Mouse (Mus musculus) cortical plate, adult 2 months (tissue): Measurements from ENCODE around the gene Cd47. TPM values are rescaled to one million over a fixed set of nuclear protein-coding genes. Genes with fewer than 3 reads are reported as not detected.

ENCODE experiments used
- H3K27ac ChIP-seq: fragments of 200-500 bp; 2 replicates; pipeline ENCODE4 v1.5.1; 2012; ENCODE audit warnings: low read length, control low read depth, inconsistent platforms; ENCODE audit not compliant: insufficient read depth
- H3K4me1 ChIP-seq: fragments of 200-500 bp; 2 replicates; pipeline ENCODE4 v1.6.1; 2011; ENCODE audit warnings: low read length; ENCODE audit not compliant: control insufficient read depth, insufficient read depth
- H3K4me3 ChIP-seq: fragments of 200-500 bp; 2 replicates; pipeline ENCODE4 v1.5.1; 2011; ENCODE audit warnings: mild to moderate bottlenecking, low read length, control low read depth; ENCODE audit not compliant: insufficient read depth
- CTCF ChIP-seq: fragments of 200-500 bp; IDR thresholded peaks from 2 replicates; pipeline ENCODE4 v1.5.1; 2011; ENCODE audit warnings: mild to moderate bottlenecking, control low read depth, low read length; ENCODE audit not compliant: insufficient read depth; ENCODE audit errors: extremely low read depth
- POLR2A ChIP-seq: fragments of 200-500 bp; IDR thresholded peaks from 2 replicates; pipeline ENCODE4 v1.6.1; 2011; ENCODE audit warnings: mild to moderate bottlenecking, low read length, control low read depth; ENCODE audit not compliant: insufficient read depth; ENCODE audit errors: extremely low read depth
- polyA plus RNA-seq: library from polyadenylated mRNA; depleted of rRNA; stranded (reverse); fragments of >200 nt; gene quantifications from 2 replicates; pipeline ENCODE4 v1.2.3, GENCODE M21; 2012

The Cd47 gene
- polyA plus RNA-seq, 1 experiment, result 112 TPM

DNA sequence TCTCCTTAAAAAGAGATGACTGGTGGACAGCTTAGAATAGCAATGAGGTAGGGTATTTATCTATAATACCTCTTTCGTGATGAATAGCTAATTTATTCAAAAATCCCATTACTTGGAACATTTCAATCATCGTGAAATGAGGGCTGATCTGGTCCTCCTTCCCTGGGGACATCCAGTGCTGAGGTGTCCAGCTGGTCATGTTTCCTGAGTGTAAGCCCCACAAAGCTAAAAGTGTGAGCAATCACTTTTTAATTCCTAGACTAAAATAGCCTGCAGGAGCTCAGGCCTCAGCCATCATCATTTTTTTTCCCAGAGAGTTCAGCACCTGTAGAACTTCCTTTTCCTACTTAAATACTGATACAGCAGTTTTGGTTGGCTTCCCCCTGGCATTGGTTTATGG is 150.0 kb downstream of the Cd47 start:
- no peaks in the 10 kb centered on the region for H3K4me1 ChIP-seq

DNA sequence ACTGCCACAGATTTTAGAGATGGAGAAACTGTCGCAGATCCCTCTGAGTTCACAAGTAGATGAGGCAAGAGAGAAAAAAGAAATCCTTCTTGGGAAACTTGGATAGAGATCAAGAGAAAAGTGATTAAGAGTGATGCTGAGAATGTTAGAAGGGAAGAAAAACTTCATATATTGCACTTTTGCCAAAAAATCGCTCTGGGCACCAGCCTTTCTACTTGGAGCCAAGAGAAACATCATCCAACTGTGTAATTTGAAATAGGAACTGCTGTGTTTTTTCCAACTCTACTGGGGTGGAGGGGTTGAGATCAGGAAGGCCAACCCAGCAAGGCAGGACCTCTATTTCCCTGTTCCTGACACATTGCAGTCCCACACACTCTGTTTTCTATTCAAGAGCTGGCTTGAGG is 151.0 kb downstream of the Cd47 start:
- H3K4me1 ChIP-seq, result no peaks in the 10 kb centered on the region
- TF ChIP-seq CTCF, result no peak
- TF ChIP-seq POLR2A, result no peak
- H3K4me3 ChIP-seq, result no peak overlapping the region
- H3K27ac ChIP-seq, result no peak overlapping the region

More for the DNA sequence above, 150.0 kb downstream of the Cd47 start:
- H3K27ac ChIP-seq, result no peak overlapping the region
- TF ChIP-seq CTCF (no peak), POLR2A (no peak)
- H3K4me3 ChIP-seq, result no peak overlapping the region

- no peaks in the 10 kb centered on the region for H3K4me1 ChIP-seq
- H3K27ac ChIP-seq, result no peak overlapping the region
- no peak overlapping the region for H3K4me3 ChIP-seq
- TF ChIP-seq CTCF (no peak), POLR2A (no peak)
Observed at GRCm38 (mm10) chr16:49951925-49952523, 151.7 kb downstream of the Cd47 start.

GRCm38 (mm10) chr16:49953817-49954216 is 153.5 kb downstream of the Cd47 start:
- no peaks in the 10 kb centered on the region for H3K4me1 ChIP-seq
- no peak overlapping the region for H3K27ac ChIP-seq
- no peak for TF ChIP-seq CTCF
- TF ChIP-seq POLR2A, result no peak
- no peak overlapping the region for H3K4me3 ChIP-seq

- Histone ChIP-seq H3K4me1 (no peaks in the 10 kb centered on the region), H3K4me3 (no peak overlapping the region), H3K27ac (no peak overlapping the region)
- TF ChIP-seq CTCF, result no peak
- TF ChIP-seq POLR2A, result no peak
Observed at GRCm38 (mm10) chr16:49954909-49955308, 154.6 kb downstream of the Cd47 start.

DNA sequence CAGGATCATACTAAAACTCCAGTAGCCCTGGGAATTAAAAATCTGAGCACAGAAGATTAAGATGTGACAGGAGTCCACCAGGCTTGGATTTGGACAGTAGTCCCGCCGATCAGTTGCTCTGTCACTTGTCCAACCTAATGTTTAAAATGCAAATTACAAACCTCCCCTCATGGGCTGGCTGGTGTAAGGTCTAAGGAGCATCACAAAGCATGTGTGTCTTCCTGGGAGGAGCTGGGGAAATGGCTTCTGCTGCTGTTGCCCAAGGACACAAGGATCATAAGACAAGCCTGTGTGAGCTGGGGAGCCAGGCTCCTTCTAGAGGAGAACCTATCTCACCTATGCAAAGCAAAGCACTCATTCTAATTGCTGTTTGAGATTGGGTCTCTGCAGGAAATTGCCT is 155.0 kb downstream of the Cd47 start:
- H3K4me1 ChIP-seq, result no peaks in the 10 kb centered on the region
- no peak for TF ChIP-seq POLR2A
- no peak for TF ChIP-seq CTCF
- no peak overlapping the region for H3K4me3 ChIP-seq
- H3K27ac ChIP-seq, result no peak overlapping the region

DNA sequence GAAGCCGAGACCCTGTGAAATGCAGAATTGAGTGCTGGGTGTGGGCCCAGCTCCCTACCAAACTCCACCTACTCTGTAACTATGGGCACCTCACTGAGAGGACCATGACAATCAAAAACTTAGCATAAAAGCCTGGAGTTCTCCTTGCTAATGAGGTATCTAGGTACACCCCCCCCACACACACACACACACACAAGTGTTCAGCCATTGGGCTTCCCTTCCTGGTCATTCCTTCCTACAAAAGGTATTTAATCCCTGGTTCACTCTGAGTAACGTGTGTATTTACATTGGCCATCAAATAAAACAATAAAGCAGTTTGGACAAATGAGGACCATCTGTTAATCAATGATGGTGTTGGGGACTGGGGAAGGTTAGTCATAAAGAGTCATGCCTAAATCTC is 155.6 kb downstream of the Cd47 start:
- no peak for TF ChIP-seq POLR2A
- Histone ChIP-seq H3K4me1 (no peaks in the 10 kb centered on the region), H3K27ac (no peak overlapping the region), H3K4me3 (no peak overlapping the region)

DNA sequence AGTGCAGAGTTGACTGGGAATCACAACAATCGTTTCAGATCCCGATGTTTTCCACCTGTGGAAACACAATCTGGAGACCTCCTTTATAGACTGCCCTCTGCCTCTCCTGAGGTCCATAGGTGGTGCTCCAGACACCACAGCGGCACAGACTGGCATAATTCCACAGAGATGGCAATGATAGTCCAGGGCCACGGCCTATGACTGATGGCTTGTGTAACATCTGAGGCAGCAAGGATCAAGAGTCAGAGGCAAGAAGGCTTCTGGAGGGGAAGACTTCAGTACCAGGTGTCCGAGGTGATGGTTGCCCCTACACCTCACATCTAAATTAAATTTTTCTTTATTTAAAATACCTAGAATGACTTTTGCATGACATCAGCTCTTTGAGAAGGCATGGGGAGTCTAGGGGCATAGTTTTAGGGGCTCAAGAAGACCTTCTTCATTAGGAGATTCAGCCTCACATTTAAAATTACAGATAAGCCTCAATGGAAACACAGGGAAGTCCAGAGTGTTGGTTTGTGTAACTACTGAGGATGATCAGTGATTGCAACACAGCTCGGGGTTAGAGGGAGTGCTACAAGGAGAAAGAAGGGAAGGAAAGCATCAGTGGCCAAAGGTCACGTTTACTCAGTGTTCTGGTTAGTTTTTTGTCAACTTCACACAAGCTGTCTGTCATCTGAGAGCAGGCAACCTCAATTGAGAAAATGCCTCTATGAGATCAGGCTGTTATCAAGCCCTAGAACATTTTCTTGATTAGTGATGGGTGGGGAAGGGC is 156.4 kb downstream of the Cd47 start:
- no peak overlapping the region for H3K4me3 ChIP-seq

DNA sequence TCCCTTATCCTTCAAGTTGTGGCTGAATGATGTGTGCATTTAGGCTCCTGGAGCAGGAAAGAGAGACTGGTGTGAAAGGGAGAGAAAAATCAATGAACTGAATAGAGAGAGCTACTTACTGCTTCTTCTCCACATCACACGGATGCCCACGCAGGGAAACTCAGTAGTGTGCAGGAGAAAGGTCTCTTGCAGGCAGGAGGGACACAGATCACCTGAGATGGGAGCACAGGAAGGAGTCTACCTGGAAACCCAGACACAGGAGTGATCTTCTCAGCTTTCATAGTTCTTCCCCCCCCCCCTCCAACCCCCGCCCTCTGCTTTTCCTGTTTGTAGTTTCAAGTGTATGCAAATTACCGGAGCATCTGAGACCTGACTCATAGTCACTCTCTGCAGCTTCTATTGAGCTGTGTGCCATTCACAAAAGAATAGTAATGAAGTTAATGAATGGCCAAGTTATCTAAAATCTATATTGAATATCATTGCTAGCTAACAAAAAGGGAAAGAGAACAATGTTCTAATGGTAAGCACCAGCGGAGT is 158.6 kb downstream of the Cd47 start:
- Histone ChIP-seq H3K27ac (no peak overlapping the region), H3K4me1 (no peaks in the 10 kb centered on the region), H3K4me3 (no peak overlapping the region)
- TF ChIP-seq CTCF (no peak), POLR2A (no peak)

More for the DNA sequence above, 156.4 kb downstream of the Cd47 start:
- no peak for TF ChIP-seq POLR2A
- TF ChIP-seq CTCF, result no peak
- no peak overlapping the region for H3K27ac ChIP-seq
- H3K4me1 ChIP-seq, result no peaks in the 10 kb centered on the region

DNA sequence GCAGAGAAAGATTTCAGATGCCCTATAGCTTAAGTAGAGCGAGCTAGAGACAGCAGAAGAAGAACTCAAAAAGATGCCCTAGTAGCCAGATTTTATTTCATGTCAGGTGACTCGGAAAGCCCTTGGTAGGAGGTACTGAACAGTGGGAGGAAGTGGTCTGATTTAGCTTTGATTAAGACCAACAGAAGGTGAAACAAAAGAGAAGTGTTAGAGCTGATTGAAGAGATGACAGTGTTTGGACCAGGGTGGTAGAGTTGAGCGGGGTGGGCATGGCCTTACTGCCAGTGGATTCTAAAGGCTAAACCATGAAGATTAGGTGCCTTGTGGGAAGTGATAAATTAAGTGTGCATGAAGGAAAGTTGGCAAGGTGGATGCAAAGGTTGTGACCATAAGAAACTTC is 162.0 kb downstream of the Cd47 start:
- Histone ChIP-seq H3K27ac (no peak overlapping the region), H3K4me1 (peaks cover 6% of the 10 kb centered on the region), H3K4me3 (no peak overlapping the region)
- TF ChIP-seq POLR2A, result no peak
- TF ChIP-seq CTCF, result no peak
